Mouse (Mus musculus): ENCODE measurements around the gene Saxo1. TPM values are rescaled to one million over a fixed set of nuclear protein-coding genes. Genes with fewer than 3 reads are reported as not detected.

Gene Saxo1
- polyA plus RNA-seq, 1 experiment from 2014 or later, result not detected

- H3K36me3 ChIP-seq, result no peaks in the 10 kb centered on the region
- no peak overlapping the region for H3K9ac ChIP-seq
- no peak overlapping the region for H3K4me2 ChIP-seq
- no peaks in the 10 kb centered on the region for H3K4me1 ChIP-seq
- no peak overlapping the region for H3K27ac ChIP-seq
- no peaks in the 10 kb centered on the region for H3K27me3 ChIP-seq
- no peak for ATAC-seq (ENCODE audit: borderline replicate concordance, extremely low read depth, low FRiP score, low TSS enrichment)
- 60% methylated on average over 3 of the region's 3 CpGs for WGBS
- H3K9me3 ChIP-seq, result no peaks in the 10 kb centered on the region
- no peak overlapping the region for H3K4me3 ChIP-seq
These were observed 77.2 kb downstream of the Saxo1 start for GRCm38 (mm10) chr4:86480891-86481290.

- Histone ChIP-seq H3K27me3 (no peaks in the 10 kb centered on the region), H3K9me3 (no peaks in the 10 kb centered on the region), H3K9ac (no peak overlapping the region), H3K4me2 (no peak overlapping the region), H3K4me3 (no peak overlapping the region), H3K4me1 (no peaks in the 10 kb centered on the region), H3K36me3 (no peaks in the 10 kb centered on the region), H3K27ac (no peak overlapping the region)
- WGBS, result 87% methylated on average over 5 of the region's 5 CpGs
- no peak for ATAC-seq (ENCODE audit: borderline replicate concordance, extremely low read depth, low FRiP score, low TSS enrichment)
These were observed 93.3 kb downstream of the Saxo1 start for GRCm38 (mm10) chr4:86464808-86465207.

- ATAC-seq (ENCODE audit: borderline replicate concordance, extremely low read depth, low FRiP score, low TSS enrichment), result no peak
- no peaks in the 10 kb centered on the region for H3K4me1 ChIP-seq
- 75% methylated on average over 3 of the region's 3 CpGs for WGBS
- no peak overlapping the region for H3K4me3 ChIP-seq
- H3K36me3 ChIP-seq, result no peaks in the 10 kb centered on the region
- no peak overlapping the region for H3K4me2 ChIP-seq
- no peak overlapping the region for H3K27ac ChIP-seq
- no peaks in the 10 kb centered on the region for H3K9me3 ChIP-seq
- no peak overlapping the region for H3K9ac ChIP-seq
- no peaks in the 10 kb centered on the region for H3K27me3 ChIP-seq
These were observed 107.7 kb downstream of the Saxo1 start for GRCm38 (mm10) chr4:86450468-86450867.

GRCm38 (mm10) chr4:86436336-86436735 lies 121.8 kb downstream of the Saxo1 start:
- no peak overlapping the region for H3K27ac ChIP-seq
- no peak overlapping the region for H3K4me3 ChIP-seq
- H3K36me3 ChIP-seq, result no peaks in the 10 kb centered on the region
- H3K9ac ChIP-seq, result no peak overlapping the region
- H3K4me1 ChIP-seq, result no peaks in the 10 kb centered on the region
- H3K27me3 ChIP-seq, result no peaks in the 10 kb centered on the region
- WGBS, result 60% methylated on average over 3 of the region's 3 CpGs
- no peak for ATAC-seq (ENCODE audit: borderline replicate concordance, extremely low read depth, low FRiP score, low TSS enrichment)
- H3K9me3 ChIP-seq, result no peaks in the 10 kb centered on the region
- no peak overlapping the region for H3K4me2 ChIP-seq

- no peak for ATAC-seq (ENCODE audit: borderline replicate concordance, extremely low read depth, low FRiP score, low TSS enrichment)
These were observed 122.5 kb downstream of the Saxo1 start for GRCm38 (mm10) chr4:86435631-86436030.

GRCm38 (mm10) chr4:86428091-86428745 lies 129.9 kb downstream of the Saxo1 start:
- WGBS, result 69% methylated on average over 6 of the region's 6 CpGs
- H3K27ac ChIP-seq, result no peak overlapping the region
- no peak overlapping the region for H3K4me2 ChIP-seq
- ATAC-seq (ENCODE audit: borderline replicate concordance, extremely low read depth, low FRiP score, low TSS enrichment), result no peak
- no peaks in the 10 kb centered on the region for H3K9me3 ChIP-seq
- H3K27me3 ChIP-seq, result no peaks in the 10 kb centered on the region
- no peaks in the 10 kb centered on the region for H3K36me3 ChIP-seq
- H3K4me3 ChIP-seq, result no peak overlapping the region
- H3K9ac ChIP-seq, result no peak overlapping the region
- peaks cover 7% of the 10 kb centered on the region; the same call in 1 of the 2 replicates for H3K4me1 ChIP-seq

More at GRCm38 (mm10) chr4:86435631-86436030, 122.5 kb downstream of the Saxo1 start:
- H3K36me3 ChIP-seq, result no peaks in the 10 kb centered on the region
- H3K4me1 ChIP-seq, result no peaks in the 10 kb centered on the region
- H3K9me3 ChIP-seq, result no peaks in the 10 kb centered on the region
- H3K27me3 ChIP-seq, result no peaks in the 10 kb centered on the region
- no peak overlapping the region for H3K4me3 ChIP-seq
- H3K4me2 ChIP-seq, result no peak overlapping the region
- no peak overlapping the region for H3K9ac ChIP-seq
- H3K27ac ChIP-seq, result no peak overlapping the region
- 87% methylated on average over 3 of the region's 3 CpGs for WGBS

GRCm38 (mm10) chr4:86427312-86427711 lies 130.8 kb downstream of the Saxo1 start:
- Histone ChIP-seq H3K4me1 (peaks cover 7% of the 10 kb centered on the region; the same call in 1 of the 2 replicates), H3K27me3 (no peaks in the 10 kb centered on the region), H3K4me3 (no peak overlapping the region), H3K9me3 (no peaks in the 10 kb centered on the region), H3K4me2 (no peak overlapping the region), H3K36me3 (no peaks in the 10 kb centered on the region), H3K9ac (no peak overlapping the region), H3K27ac (no peak overlapping the region)
- ATAC-seq (ENCODE audit: borderline replicate concordance, extremely low read depth, low FRiP score, low TSS enrichment), result no peak
- WGBS, result 78% methylated on average over 5 of the region's 5 CpGs

- Histone ChIP-seq H3K4me2 (no peak overlapping the region), H3K27ac (no peak overlapping the region), H3K4me1 (peaks cover 7% of the 10 kb centered on the region; the same call in 1 of the 2 replicates), H3K36me3 (no peaks in the 10 kb centered on the region), H3K27me3 (no peaks in the 10 kb centered on the region), H3K9me3 (no peaks in the 10 kb centered on the region), H3K9ac (no peak overlapping the region), H3K4me3 (no peak overlapping the region)
- WGBS, result 87% methylated on average over 11 of the region's 11 CpGs
- ATAC-seq (ENCODE audit: borderline replicate concordance, extremely low read depth, low FRiP score, low TSS enrichment), result no peak
These were observed 131.6 kb downstream of the Saxo1 start for GRCm38 (mm10) chr4:86426549-86426948.

- no peak for ATAC-seq (ENCODE audit: borderline replicate concordance, extremely low read depth, low FRiP score, low TSS enrichment)
- Histone ChIP-seq H3K9ac (no peak overlapping the region), H3K27ac (no peak overlapping the region)
These were observed 132.5 kb downstream of the Saxo1 start for GRCm38 (mm10) chr4:86425581-86425980.

GRCm38 (mm10) chr4:86422586-86422985 lies 135.5 kb downstream of the Saxo1 start:
- 68% methylated on average over 6 of the region's 6 CpGs for WGBS
- Histone ChIP-seq H3K4me2 (no peak overlapping the region), H3K9me3 (no peaks in the 10 kb centered on the region), H3K36me3 (no peaks in the 10 kb centered on the region), H3K4me3 (no peak overlapping the region), H3K27ac (no peak overlapping the region), H3K4me1 (peaks cover 7% of the 10 kb centered on the region; the same call in 1 of the 2 replicates), H3K27me3 (no peaks in the 10 kb centered on the region), H3K9ac (no peak overlapping the region)
- no peak for ATAC-seq (ENCODE audit: borderline replicate concordance, extremely low read depth, low FRiP score, low TSS enrichment)

More at GRCm38 (mm10) chr4:86425581-86425980, 132.5 kb downstream of the Saxo1 start:
- Histone ChIP-seq H3K9me3 (no peaks in the 10 kb centered on the region), H3K4me2 (no peak overlapping the region), H3K27me3 (no peaks in the 10 kb centered on the region), H3K4me3 (no peak overlapping the region), H3K4me1 (peaks cover 7% of the 10 kb centered on the region; the same call in 1 of the 2 replicates), H3K36me3 (no peaks in the 10 kb centered on the region)
- WGBS, result 52% methylated on average over 7 of the region's 7 CpGs

GRCm38 (mm10) chr4:86416401-86417025 lies 141.6 kb downstream of the Saxo1 start:
- Histone ChIP-seq H3K27ac (no peak overlapping the region), H3K36me3 (no peaks in the 10 kb centered on the region), H3K4me2 (no peak overlapping the region), H3K4me1 (0 out of 2 replicates have a peak, but pooled peaks cover 3% of the 10 kb centered on the region), H3K27me3 (no peaks in the 10 kb centered on the region), H3K9me3 (no peaks in the 10 kb centered on the region), H3K9ac (no peak overlapping the region), H3K4me3 (no peak overlapping the region)
- 32% methylated on average over 15 of the region's 15 CpGs for WGBS
- no peak for ATAC-seq (ENCODE audit: borderline replicate concordance, extremely low read depth, low FRiP score, low TSS enrichment)

- no peaks in the 10 kb centered on the region for H3K9me3 ChIP-seq
- no peak overlapping the region for H3K4me2 ChIP-seq
- WGBS, result 72% methylated on average over 3 of the region's 3 CpGs
- no peak overlapping the region for H3K4me3 ChIP-seq
- H3K4me1 ChIP-seq, result 0 out of 2 replicates have a peak, but pooled peaks cover 3% of the 10 kb centered on the region
- no peak overlapping the region for H3K9ac ChIP-seq
- no peak overlapping the region for H3K27ac ChIP-seq
- no peaks in the 10 kb centered on the region for H3K36me3 ChIP-seq
- ATAC-seq (ENCODE audit: borderline replicate concordance, extremely low read depth, low FRiP score, low TSS enrichment), result no peak
- H3K27me3 ChIP-seq, result no peaks in the 10 kb centered on the region
These were observed 144.7 kb downstream of the Saxo1 start for GRCm38 (mm10) chr4:86413388-86413787.

Measured in lung, embryonic 15.5 days (tissue).